Mouse (Mus musculus): ENCODE measurements at regions not wholly inside any gene's neighbourhood (a gene's known extent, or its start where the extent isn't known, plus 50 kb on each side); places are given as distances from the start of the nearest gene placed in this dataset.

DNA sequence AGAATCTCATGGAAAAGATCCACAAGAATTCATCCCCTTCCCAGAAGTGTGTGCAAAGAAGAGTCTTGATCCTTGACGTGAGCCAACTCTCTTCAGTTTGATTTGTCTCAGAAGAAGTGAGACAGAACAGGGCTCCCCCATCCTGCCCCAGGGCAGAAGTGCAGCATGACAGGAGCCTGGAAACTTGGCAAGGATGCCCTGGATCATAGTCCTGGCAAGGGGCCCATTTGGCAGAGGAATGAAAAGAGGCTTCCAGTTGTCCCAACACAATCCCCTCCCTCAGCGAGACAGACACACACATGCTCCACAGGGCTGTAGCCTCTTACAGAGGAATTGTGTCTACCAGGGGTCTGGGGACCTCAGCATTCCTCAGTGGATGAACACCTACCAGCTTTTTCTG is 102.7 kb downstream of the Ptpn20 start:
- H3K27ac ChIP-seq, result no peak overlapping the region
- WGBS, result 5% methylated on average over 2 of the region's 2 CpGs
- H3K4me1 ChIP-seq (ENCODE audit: control insufficient read depth, insufficient read depth, low read length), result peaks cover 12% of the 10 kb centered on the region
- no peaks in the 10 kb centered on the region for H3K36me3 ChIP-seq (ENCODE audit: control insufficient read depth, insufficient read depth, low read length)
- H3K27me3 ChIP-seq (ENCODE audit: control insufficient read depth, insufficient read depth, low read length), result no peaks in the 10 kb centered on the region
- peak; percentile 42 for TF ChIP-seq CTCF (IDR thresholded peaks at IDR 0.05)
- no peak for TF ChIP-seq POLR2A (IDR thresholded peaks at IDR 0.05; ENCODE audit: insufficient read depth, low read depth, low read length)
- TF ChIP-seq EP300 (IDR thresholded peaks at IDR 0.05; ENCODE audit: insufficient read depth, low read depth, low read length), result no peak
- no peak overlapping the region for H3K4me3 ChIP-seq
- no peak overlapping the region for H3K9ac ChIP-seq (ENCODE audit: low read depth, low read length)
- intact Hi-C loops (cut with DNase I), result loop anchor here (10.0 kb wide), 1 partner anchor 113 kb away; no protein-coding TSS in a partner anchor
- DNase-seq, result peak; percentile 61 to 62
- no peaks in the 10 kb centered on the region for H3K79me2 ChIP-seq (replicated peaks; ENCODE audit: control insufficient read depth, insufficient read depth, low read length)

DNA sequence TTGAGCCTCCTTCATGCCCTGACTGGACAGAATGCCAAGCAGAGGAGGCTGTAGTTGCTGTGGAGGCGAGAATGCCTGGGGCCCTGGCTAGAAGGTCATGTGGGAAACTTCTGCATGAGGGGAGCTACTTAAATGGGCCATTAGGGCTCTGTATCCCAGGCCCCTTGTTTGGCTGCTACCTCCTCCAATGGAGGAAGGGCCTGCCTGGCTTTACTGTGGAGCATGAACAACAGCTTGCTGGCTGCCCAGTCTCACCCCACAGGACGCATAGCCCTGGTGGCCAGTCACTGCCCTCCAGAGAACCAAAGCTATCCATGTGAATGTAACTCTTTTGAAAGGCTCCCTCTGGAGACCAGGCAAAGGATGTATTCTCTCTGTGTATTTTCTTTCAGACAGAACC is 105.2 kb downstream of the Ptpn20 start:
- TF ChIP-seq EP300 (IDR thresholded peaks at IDR 0.05; ENCODE audit: insufficient read depth, low read depth, low read length), result no peak
- no peak for TF ChIP-seq CTCF (IDR thresholded peaks at IDR 0.05)
- no peak for TF ChIP-seq POLR2A (IDR thresholded peaks at IDR 0.05; ENCODE audit: insufficient read depth, low read depth, low read length)
- H3K4me1 ChIP-seq (ENCODE audit: control insufficient read depth, insufficient read depth, low read length), result peaks cover 7% of the 10 kb centered on the region
- H3K36me3 ChIP-seq (ENCODE audit: control insufficient read depth, insufficient read depth, low read length), result no peaks in the 10 kb centered on the region
- no peak overlapping the region for H3K27ac ChIP-seq
- no peak for DNase-seq
- no peaks in the 10 kb centered on the region for H3K27me3 ChIP-seq (ENCODE audit: control insufficient read depth, insufficient read depth, low read length)
- H3K9ac ChIP-seq (ENCODE audit: low read depth, low read length), result no peak overlapping the region
- H3K79me2 ChIP-seq (replicated peaks; ENCODE audit: control insufficient read depth, insufficient read depth, low read length), result no peaks in the 10 kb centered on the region
- intact Hi-C loops (cut with DNase I), result loop anchor here (10.0 kb wide), 1 partner anchor 111 kb away; no protein-coding TSS in a partner anchor
- WGBS, result 81% methylated on average over 2 of the region's 2 CpGs
- no peak overlapping the region for H3K4me3 ChIP-seq

- peaks cover 4% of the 10 kb centered on the region for H3K4me1 ChIP-seq (ENCODE audit: control insufficient read depth, insufficient read depth, low read length)
- TF ChIP-seq EP300 (IDR thresholded peaks at IDR 0.05; ENCODE audit: insufficient read depth, low read depth, low read length), result 0 out of 2 replicates have a peak, but pooled peaks have one; percentile 32
- TF ChIP-seq CTCF (IDR thresholded peaks at IDR 0.05), result peak; percentile 96
- TF ChIP-seq POLR2A (IDR thresholded peaks at IDR 0.05; ENCODE audit: insufficient read depth, low read depth, low read length), result no peak
- peak; percentile 71 to 87 for DNase-seq
- 19% methylated on average over 8 of the region's 8 CpGs for WGBS
- H3K36me3 ChIP-seq (ENCODE audit: control insufficient read depth, insufficient read depth, low read length), result no peaks in the 10 kb centered on the region
- intact Hi-C loops (cut with DNase I), result loop anchor here (1.0 to 10.0 kb wide), 4 partner anchors 47 to 238 kb away; no protein-coding TSS in a partner anchor
- no peak overlapping the region for H3K4me3 ChIP-seq
- H3K27ac ChIP-seq, result no peak overlapping the region
- no peaks in the 10 kb centered on the region for H3K27me3 ChIP-seq (ENCODE audit: control insufficient read depth, insufficient read depth, low read length)
- H3K9ac ChIP-seq (ENCODE audit: low read depth, low read length), result no peak overlapping the region
- H3K79me2 ChIP-seq (replicated peaks; ENCODE audit: control insufficient read depth, insufficient read depth, low read length), result no peaks in the 10 kb centered on the region
Measured at GRCm38 (mm10) chr14:33695362-33695982, 106.5 kb downstream of the Ptpn20 start.

DNA sequence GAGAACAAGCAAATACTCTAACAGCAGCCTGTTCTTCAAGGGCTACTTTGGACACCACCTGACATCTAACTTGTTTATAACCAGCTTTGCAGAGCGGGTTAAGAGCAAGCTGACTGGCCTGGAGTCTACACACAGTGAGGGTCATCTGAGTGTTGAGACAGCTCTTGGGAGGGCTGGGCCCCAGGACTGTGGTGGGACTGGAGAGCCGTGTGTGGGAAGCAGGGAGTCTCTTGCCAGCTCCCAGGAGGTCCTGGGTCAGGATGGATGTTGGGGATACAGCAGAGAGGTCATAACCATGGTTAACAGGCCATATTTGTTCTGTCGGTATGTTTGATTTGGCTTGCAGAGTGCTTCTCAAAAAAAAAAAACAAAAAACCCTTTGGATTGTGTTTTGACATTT is 107.8 kb downstream of the Ptpn20 start:
- no peaks in the 10 kb centered on the region for H3K79me2 ChIP-seq (replicated peaks; ENCODE audit: control insufficient read depth, insufficient read depth, low read length)
- TF ChIP-seq POLR2A (IDR thresholded peaks at IDR 0.05; ENCODE audit: insufficient read depth, low read depth, low read length), result no peak
- TF ChIP-seq EP300 (IDR thresholded peaks at IDR 0.05; ENCODE audit: insufficient read depth, low read depth, low read length), result no peak
- TF ChIP-seq CTCF (IDR thresholded peaks at IDR 0.05), result no peak
- intact Hi-C loops (cut with DNase I), result loop anchor here (5.0 to 10.0 kb wide), 2 partner anchors 45 to 108 kb away; no protein-coding TSS in a partner anchor
- WGBS, result 72% methylated on average over 3 of the region's 3 CpGs
- DNase-seq, result peak in 1 of 2 experiments; percentile 26
- peaks cover 2% of the 10 kb centered on the region for H3K4me1 ChIP-seq (ENCODE audit: control insufficient read depth, insufficient read depth, low read length)
- H3K4me3 ChIP-seq, result no peak overlapping the region
- H3K27ac ChIP-seq, result no peak overlapping the region
- no peak overlapping the region for H3K9ac ChIP-seq (ENCODE audit: low read depth, low read length)
- no peaks in the 10 kb centered on the region for H3K27me3 ChIP-seq (ENCODE audit: control insufficient read depth, insufficient read depth, low read length)
- H3K36me3 ChIP-seq (ENCODE audit: control insufficient read depth, insufficient read depth, low read length), result no peaks in the 10 kb centered on the region

DNA sequence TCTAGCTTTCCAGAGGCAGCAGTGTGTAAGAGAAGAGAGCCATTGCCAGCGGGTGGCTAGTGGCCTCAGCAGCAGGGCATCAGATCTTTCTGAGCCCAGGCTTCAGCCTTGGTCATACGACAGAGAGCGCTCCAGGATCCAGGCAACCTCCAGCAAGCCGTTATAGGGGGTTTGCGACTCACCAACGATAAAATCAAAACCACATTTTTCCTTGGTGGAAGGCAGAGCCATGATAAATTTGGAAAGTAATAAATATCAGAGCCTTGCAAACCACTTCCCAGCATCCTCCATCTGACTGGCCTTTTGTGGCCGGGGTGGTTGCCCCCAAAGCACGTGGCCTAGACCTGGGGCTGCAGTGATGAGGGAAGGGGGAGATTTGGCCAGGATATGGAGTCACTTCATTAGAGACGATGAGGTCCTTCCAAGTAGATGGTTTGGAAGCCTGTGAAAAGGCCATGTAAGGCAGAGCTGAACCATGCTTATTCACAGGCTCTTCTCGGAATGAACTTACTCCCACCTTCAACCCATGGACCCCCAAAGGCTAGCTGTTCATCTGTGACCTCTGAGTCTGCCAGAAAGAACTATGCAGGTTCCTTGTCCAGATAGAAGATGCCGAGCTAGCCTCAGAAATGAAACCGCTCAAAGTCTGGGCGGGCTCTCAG is 110.9 kb downstream of the Ptpn20 start:
- DNase-seq, result no peak
- Histone ChIP-seq H3K79me2 (replicated peaks; ENCODE audit: control insufficient read depth, insufficient read depth, low read length) (no peaks in the 10 kb centered on the region), H3K9ac (ENCODE audit: low read depth, low read length) (no peak overlapping the region), H3K36me3 (ENCODE audit: control insufficient read depth, insufficient read depth, low read length) (no peaks in the 10 kb centered on the region), H3K4me1 (ENCODE audit: control insufficient read depth, insufficient read depth, low read length) (peaks cover 2% of the 10 kb centered on the region), H3K27ac (no peak overlapping the region), H3K27me3 (ENCODE audit: control insufficient read depth, insufficient read depth, low read length) (no peaks in the 10 kb centered on the region), H3K4me3 (no peak overlapping the region)
- 85% methylated on average over 13 of the region's 13 CpGs for WGBS
- no peak for TF ChIP-seq CTCF (IDR thresholded peaks at IDR 0.05)
- intact Hi-C loops (cut with DNase I), result loop anchor here (5.0 to 10.0 kb wide), 2 partner anchors 42 to 105 kb away; no protein-coding TSS in a partner anchor

- H3K4me3 ChIP-seq, result no peak overlapping the region
- no peaks in the 10 kb centered on the region for H3K4me1 ChIP-seq (ENCODE audit: control insufficient read depth, insufficient read depth, low read length)
- WGBS, result 74% methylated on average over 6 of the region's 6 CpGs
- no peaks in the 10 kb centered on the region for H3K79me2 ChIP-seq (replicated peaks; ENCODE audit: control insufficient read depth, insufficient read depth, low read length)
- no peak overlapping the region for H3K9ac ChIP-seq (ENCODE audit: low read depth, low read length)
- TF ChIP-seq CTCF (IDR thresholded peaks at IDR 0.05), result no peak
- no peak for TF ChIP-seq EP300 (IDR thresholded peaks at IDR 0.05; ENCODE audit: insufficient read depth, low read depth, low read length)
- no peak for TF ChIP-seq POLR2A (IDR thresholded peaks at IDR 0.05; ENCODE audit: insufficient read depth, low read depth, low read length)
- no peak for DNase-seq
- no peak overlapping the region for H3K27ac ChIP-seq
- intact Hi-C loops (cut with DNase I), result no loop called here
- no peaks in the 10 kb centered on the region for H3K36me3 ChIP-seq (ENCODE audit: control insufficient read depth, insufficient read depth, low read length)
- no peaks in the 10 kb centered on the region for H3K27me3 ChIP-seq (ENCODE audit: control insufficient read depth, insufficient read depth, low read length)
Measured at GRCm38 (mm10) chr14:33707661-33708297, 118.8 kb downstream of the Ptpn20 start.

Measured in heart, adult 2 months (tissue).